Mouse (Mus musculus) MEL (cell line): ENCODE measurements around the gene Papola. TPM values are rescaled to one million over a fixed set of nuclear protein-coding genes. Genes with fewer than 3 reads are reported as not detected.

Experiments used
- DNase-seq: peaks from one replicate; pipeline ENCODE4 v3.0.0; 2011; ENCODE audit warnings: low read depth, low spot score
- H3K27ac ChIP-seq: 2 replicates; pipeline ENCODE4 v1.5.1; 2012; ENCODE audit warnings: low read depth, mild to moderate bottlenecking, control low read depth, low read length, moderate library complexity; ENCODE audit not compliant: control insufficient read depth
- H3K27me3 ChIP-seq, 2 experiments: fragments of 150-350 bp in 1 of 2; sonication (generic) in 1 of 2; 2 replicates each; pipeline ENCODE4 v1.6.1; 2012; ENCODE audit warnings: low read length in 2 of 2, mild to moderate bottlenecking in 2 of 2, improper control_type of control experiment in 1 of 2, moderate library complexity in 1 of 2; ENCODE audit not compliant: insufficient read depth in 2 of 2, control insufficient read depth in 1 of 2
- H3K36me3 ChIP-seq, 2 experiments: 2 replicates each; pipeline ENCODE4 v1.6.1; 2012 to 2014; ENCODE audit warnings: low read length in 2 of 2, improper control_type of control experiment in 1 of 2, inconsistent platforms in 1 of 2, mild to moderate bottlenecking in 1 of 2; ENCODE audit not compliant: insufficient read depth in 2 of 2, control insufficient read depth in 1 of 2
- H3K4me1 ChIP-seq, 2 experiments: fragments of 150-350 bp in 1 of 2; sonication (generic) in 1 of 2; 2 replicates each; pipeline ENCODE4 v1.6.1; 2012; ENCODE audit warnings: low read length in 2 of 2, improper control_type of control experiment in 1 of 2, mild to moderate bottlenecking in 1 of 2; ENCODE audit not compliant: insufficient read depth in 2 of 2, control insufficient read depth in 1 of 2
- H3K4me3 ChIP-seq, 2 experiments: fragments of 150-350 bp in 1 of 2; sonication (generic) in 1 of 2; 2 replicates each; pipeline ENCODE4 v1.5.1; 2012; ENCODE audit warnings: low read depth in 2 of 2, low read length in 2 of 2, mild to moderate bottlenecking in 2 of 2, moderate library complexity in 2 of 2, control low read depth in 1 of 2, improper control_type of control experiment in 1 of 2; ENCODE audit not compliant: control insufficient read depth in 1 of 2, insufficient read depth in 1 of 2
- H3K79me2 ChIP-seq: 2 replicates; pipeline ENCODE4 v1.6.1; 2012; ENCODE audit warnings: mild to moderate bottlenecking, low read length, moderate library complexity; ENCODE audit not compliant: control insufficient read depth, poor library complexity, insufficient read depth
- H3K9ac ChIP-seq: 2 replicates; pipeline ENCODE4 v1.6.1; 2012; ENCODE audit warnings: low read depth, mild to moderate bottlenecking, control low read depth, low read length, moderate library complexity; ENCODE audit not compliant: control insufficient read depth, poor library complexity, severe bottlenecking
- H3K9me3 ChIP-seq: fragments of 150-350 bp; sonication (generic); replicated peaks from 2 replicates; pipeline ENCODE4 v1.6.1; 2012; ENCODE audit warnings: mild to moderate bottlenecking, low read length, improper control_type of control experiment, moderate library complexity; ENCODE audit not compliant: insufficient read depth
- BHLHE40 ChIP-seq: IDR thresholded peaks from 2 replicates; pipeline ENCODE4 v1.6.1; 2012; ENCODE audit warnings: low read depth, mild to moderate bottlenecking, inconsistent platforms, low read length, improper control_type of control experiment, borderline replicate concordance
- CHD1 ChIP-seq: IDR thresholded peaks from 2 replicates; pipeline ENCODE4 v1.6.1; 2012; ENCODE audit warnings: low read depth, mild to moderate bottlenecking, inconsistent platforms, low read length, improper control_type of control experiment
- CTCF ChIP-seq, 3 experiments: IDR thresholded peaks in 2 of 3; conservative IDR thresholded peaks in 1 of 3; 2 replicates each; pipeline ENCODE4 v1.5.1; 2011 to 2012; ENCODE audit warnings: low read length in 3 of 3, low read depth in 2 of 3, mild to moderate bottlenecking in 2 of 3, improper control_type of control experiment in 1 of 3, inconsistent platforms in 1 of 3, mixed read lengths in 1 of 3, moderate library complexity in 1 of 3; ENCODE audit not compliant: control insufficient read depth in 1 of 3, insufficient read depth in 1 of 3, poor library complexity in 1 of 3, severe bottlenecking in 1 of 3
- E2F4 ChIP-seq: IDR thresholded peaks from 2 replicates; pipeline ENCODE4 v1.6.1; 2011; ENCODE audit warnings: low read depth, low read length, improper control_type of control experiment, borderline replicate concordance
- ELF1 ChIP-seq: IDR thresholded peaks from 2 replicates; pipeline ENCODE4 v1.6.1; 2014; ENCODE audit warnings: low read depth, mild to moderate bottlenecking, inconsistent platforms, low read length, improper control_type of control experiment, moderate library complexity
- EP300 ChIP-seq, 2 experiments: IDR thresholded peaks; 2 replicates each; pipeline ENCODE4 v1.6.1; 2011; ENCODE audit warnings: improper control_type of control experiment in 2 of 2, low read length in 2 of 2, low read depth in 1 of 2, mild to moderate bottlenecking in 1 of 2
- ETS1 ChIP-seq: IDR thresholded peaks from 2 replicates; pipeline ENCODE4 v1.6.1; 2012; ENCODE audit warnings: low read depth, mild to moderate bottlenecking, inconsistent platforms, low read length, improper control_type of control experiment, moderate library complexity
- GABPA ChIP-seq: IDR thresholded peaks from 2 replicates; pipeline ENCODE4 v1.6.1; 2012; ENCODE audit warnings: low read depth, mild to moderate bottlenecking, inconsistent platforms, low read length, improper control_type of control experiment, moderate library complexity
- HCFC1 ChIP-seq: IDR thresholded peaks from 2 replicates; pipeline ENCODE4 v1.6.1; 2012; ENCODE audit warnings: low read depth, mild to moderate bottlenecking, inconsistent platforms, low read length, improper control_type of control experiment, moderate library complexity
- JUND ChIP-seq: IDR thresholded peaks from 2 replicates; pipeline ENCODE4 v1.6.1; 2011; ENCODE audit warnings: low read depth, mild to moderate bottlenecking, improper control_type of control experiment, low read length
- KAT2A ChIP-seq: conservative IDR thresholded peaks from 2 replicates; pipeline ENCODE4 v1.6.1; 2012; ENCODE audit warnings: low read depth, low read length, improper control_type of control experiment, inconsistent platforms
- MAFK ChIP-seq: IDR thresholded peaks from 2 replicates; pipeline ENCODE4 v1.6.1; 2011; ENCODE audit warnings: low read depth, mild to moderate bottlenecking, low read length, improper control_type of control experiment, borderline replicate concordance
- MAX ChIP-seq: IDR thresholded peaks from 2 replicates; pipeline ENCODE4 v1.6.1; 2011; ENCODE audit warnings: low read length, improper control_type of control experiment
- MXI1 ChIP-seq: IDR thresholded peaks from 2 replicates; pipeline ENCODE4 v1.6.1; 2011; ENCODE audit warnings: mild to moderate bottlenecking, low read depth, low read length, improper control_type of control experiment
- MYB ChIP-seq: IDR thresholded peaks from 2 replicates; pipeline ENCODE4 v1.6.1; 2011; ENCODE audit warnings: mild to moderate bottlenecking, low read depth, low read length, improper control_type of control experiment
- MYC ChIP-seq: IDR thresholded peaks from 2 replicates; pipeline ENCODE4 v1.6.1; 2011; ENCODE audit warnings: low read depth, mild to moderate bottlenecking, low read length, improper control_type of control experiment, moderate library complexity
- NELFE ChIP-seq: IDR thresholded peaks from 2 replicates; pipeline ENCODE4 v1.6.1; 2011; ENCODE audit warnings: low read depth, low read length, improper control_type of control experiment
- NRF1 ChIP-seq: IDR thresholded peaks from 2 replicates; pipeline ENCODE4 v1.6.1; 2014; ENCODE audit warnings: low read depth, mild to moderate bottlenecking, inconsistent platforms, low read length, improper control_type of control experiment, moderate library complexity; ENCODE audit not compliant: poor library complexity, insufficient read depth, severe bottlenecking
- POLR2A ChIP-seq, 2 experiments: IDR thresholded peaks; 2 replicates each; pipeline ENCODE4 v1.6.1; 2011 to 2012; ENCODE audit warnings: low read length in 2 of 2, mild to moderate bottlenecking in 2 of 2, control low read depth in 1 of 2, improper control_type of control experiment in 1 of 2, low read depth in 1 of 2, moderate library complexity in 1 of 2; ENCODE audit not compliant: control insufficient read depth in 1 of 2, insufficient read depth in 1 of 2, poor library complexity in 1 of 2
- POLR2AphosphoS2 ChIP-seq: IDR thresholded peaks from 2 replicates; pipeline ENCODE4 v1.6.1; 2011; ENCODE audit warnings: low read length, improper control_type of control experiment
- POLR2AphosphoS5 ChIP-seq: IDR thresholded peaks from 2 replicates; pipeline ENCODE4 v1.6.1; 2012; ENCODE audit warnings: low read depth, borderline replicate concordance, mild to moderate bottlenecking, inconsistent platforms, low read length, moderate library complexity, mixed read lengths
- RCOR1 ChIP-seq: IDR thresholded peaks from 2 replicates; pipeline ENCODE4 v1.6.1; 2012; ENCODE audit warnings: low read depth, mild to moderate bottlenecking, inconsistent platforms, low read length, improper control_type of control experiment
- SIN3A ChIP-seq: IDR thresholded peaks from 2 replicates; pipeline ENCODE4 v1.6.1; 2012; ENCODE audit warnings: low read length, improper control_type of control experiment, inconsistent platforms
- SMC3 ChIP-seq: IDR thresholded peaks from 2 replicates; pipeline ENCODE4 v1.6.1; 2011; ENCODE audit warnings: low read depth, low read length, improper control_type of control experiment
- TAL1 ChIP-seq: IDR thresholded peaks from 2 replicates; pipeline ENCODE4 v1.6.1; 2012; ENCODE audit warnings: mild to moderate bottlenecking, inconsistent platforms, low read length, moderate library complexity, mixed read lengths
- TBP ChIP-seq: IDR thresholded peaks from 2 replicates; pipeline ENCODE4 v1.8.0; 2011; ENCODE audit warnings: low read depth, low read length, improper control_type of control experiment
- TCF12 ChIP-seq: IDR thresholded peaks from 2 replicates; pipeline ENCODE4 v1.6.1; 2014; ENCODE audit warnings: low read depth, mild to moderate bottlenecking, inconsistent platforms, low read length, improper control_type of control experiment, moderate library complexity
- USF1 ChIP-seq: IDR thresholded peaks from 2 replicates; pipeline ENCODE4 v1.6.1; 2014; ENCODE audit warnings: low read depth, mild to moderate bottlenecking, inconsistent platforms, low read length, improper control_type of control experiment, moderate library complexity
- USF2 ChIP-seq, 2 experiments: IDR thresholded peaks; 2 replicates each; pipeline ENCODE4 v1.6.1; 2011 to 2012; ENCODE audit warnings: improper control_type of control experiment in 2 of 2, low read length in 2 of 2, borderline replicate concordance in 1 of 2, inconsistent platforms in 1 of 2, low read depth in 1 of 2, mild to moderate bottlenecking in 1 of 2; ENCODE audit not compliant: insufficient read depth in 1 of 2
- ZC3H11A ChIP-seq: IDR thresholded peaks from 2 replicates; pipeline ENCODE4 v1.6.1; 2012; ENCODE audit warnings: low read depth, mild to moderate bottlenecking, inconsistent platforms, low read length, improper control_type of control experiment
- polyA plus RNA-seq, 2 experiments: library from polyadenylated mRNA; stranded (reverse) in 1 of 2; unstranded in 1 of 2; fragments of >175 nt in 1 of 2; fragments of >200 nt in 1 of 2; gene quantifications; 2 replicates each; pipeline versions ENCODE4 v1.2.1 to v1.2.4; 2012; ENCODE audit warnings: low replicate concordance in 2 of 2, low read depth in 1 of 2; ENCODE audit not compliant: insufficient read length in 2 of 2, insufficient read depth in 1 of 2, missing spikeins in 1 of 2
- total RNA-seq: library from RNA; depleted of rRNA; stranded (reverse); fragments of 300-350 nt; gene quantifications from 2 replicates; pipeline ENCODE4 v1.2.3, GENCODE M21; 2012

The Papola gene
- total and polyA plus RNA-seq, 3 experiments = 144 to 329 (median 193) TPM

DNA sequence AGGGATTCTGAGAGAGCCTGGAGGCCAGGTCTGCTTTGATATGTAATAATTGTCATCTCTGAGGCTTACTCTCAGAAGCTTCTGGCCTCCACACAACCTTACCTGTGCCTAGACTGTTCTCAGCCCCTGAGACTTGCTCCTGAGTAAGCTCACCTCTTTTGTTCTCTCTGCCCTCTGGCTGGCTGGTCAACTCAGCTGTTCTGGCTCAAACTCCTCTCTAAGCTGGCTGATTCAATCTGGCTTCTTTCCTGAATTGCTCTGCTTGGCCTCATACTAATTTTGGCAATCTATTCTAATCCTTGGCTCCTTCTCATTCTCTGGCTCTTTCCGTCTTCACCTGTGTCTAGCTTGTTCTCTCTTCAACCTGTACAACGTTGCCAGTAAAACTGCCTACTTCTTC is 25.6 kb upstream of the Papola start:
- TF ChIP-seq EP300 (IDR thresholded peaks at IDR 0.05; ENCODE audit: low read depth in 1 of 2, low read length in 2 of 2) (no peak), TAL1 (no peak), ZC3H11A (no peak), USF2 (IDR thresholded peaks at IDR 0.05; ENCODE audit: borderline replicate concordance in 1 of 2, insufficient read depth in 1 of 2, low read depth in 1 of 2, low read length in 2 of 2) (no peak), NRF1 (no peak), MXI1 (no peak), RCOR1 (no peak), MYB (no peak), MAFK (no peak), KAT2A (no peak), POLR2AphosphoS2 (no peak), POLR2AphosphoS5 (no peak)
- TF ChIP-seq, all 39 proteins: peak for 0
- H3K27ac ChIP-seq = no peak overlapping the region

GRCm38 (mm10) chr12:105759849-105760478 is 24.5 kb upstream of the Papola start:
- Histone ChIP-seq H3K4me1 (peaks cover 3 to 15% of the 10 kb centered on the region in 2 experiments; a peak in 3 of 4 replicates), H3K9me3 (no peaks in the 10 kb centered on the region), H3K79me2 (no peaks in the 10 kb centered on the region), H3K9ac (no peak overlapping the region), H3K27me3 (no peaks in the 10 kb centered on the region), H3K4me3 (no peak overlapping the region), H3K27ac (0 out of 2 replicates have a peak overlapping the region, but pooled peaks have one; percentile 27), H3K36me3 (peaks cover 0 to 2% of the 10 kb centered on the region in 2 experiments; a peak in 2 of 4 replicates)
- peak; percentile 82 for DNase-seq
- TF ChIP-seq NRF1 (no peak), SMC3 (no peak), MAX (no peak), RCOR1 (peak; percentile 89), POLR2A (IDR thresholded peaks at IDR 0.05; ENCODE audit: control insufficient read depth in 1 of 2, insufficient read depth in 1 of 2, low read depth in 1 of 2, low read length in 2 of 2, poor library complexity in 1 of 2) (no peak), BHLHE40 (peak; percentile 39; the same call in 1 of the 2 replicates), MYC (no peak), NELFE (no peak), CHD1 (no peak), USF1 (no peak), ETS1 (peak; percentile 80), ELF1 (no peak), POLR2AphosphoS2 (no peak), TCF12 (peak; percentile 96), JUND (no peak), SIN3A (peak; percentile 55), E2F4 (no peak), EP300 (IDR thresholded peaks at IDR 0.05; ENCODE audit: low read depth in 1 of 2, low read length in 2 of 2) (peak; percentile 76 to 92), CTCF (IDR thresholded peaks at IDR 0.05 in 2 of 3, conservative IDR thresholded peaks at IDR 0.05 in 1 of 3; ENCODE audit: control insufficient read depth in 1 of 3, insufficient read depth in 1 of 3, low read depth in 2 of 3, low read length in 3 of 3, poor library complexity in 1 of 3, severe bottlenecking in 1 of 3) (no peak), GABPA (no peak), TAL1 (peak; percentile 91), TBP (no peak), HCFC1 (no peak), POLR2AphosphoS5 (no peak), USF2 (IDR thresholded peaks at IDR 0.05; ENCODE audit: borderline replicate concordance in 1 of 2, insufficient read depth in 1 of 2, low read depth in 1 of 2, low read length in 2 of 2) (no peak)

More for the DNA sequence above, 25.6 kb upstream of the Papola start:
- no peaks in the 10 kb centered on the region for H3K79me2 ChIP-seq
- H3K4me1 ChIP-seq = peaks cover 3 to 15% of the 10 kb centered on the region in 2 experiments; a peak in 3 of 4 replicates
- H3K27me3 ChIP-seq = no peaks in the 10 kb centered on the region
- peaks cover 0 to 2% of the 10 kb centered on the region in 2 experiments; a peak in 2 of 4 replicates for H3K36me3 ChIP-seq
- H3K9me3 ChIP-seq = no peaks in the 10 kb centered on the region
- no peak overlapping the region for H3K4me3 ChIP-seq
- no peak for DNase-seq
- H3K9ac ChIP-seq = no peak overlapping the region
